Mouse (Mus musculus) stomach, embryonic 16.5 days (tissue): Measurements from ENCODE around the gene Unk. TPM values are rescaled to one million over a fixed set of nuclear protein-coding genes. Genes with fewer than 3 reads are reported as not detected.

ENCODE experiments used
- ATAC-seq: fragments of 200-750 bp; cut with Nextera tagmentation; 2 replicates; pipeline ENCODE4 v1.8.0; 2017; ENCODE audit warnings: moderate number of reproducible peaks, moderate TSS enrichment; ENCODE audit not compliant: insufficient read depth, low FRiP score
- H3K27ac ChIP-seq: fragments of 300-500 bp; sonication (generic); 2 replicates; pipeline ENCODE4 v1.5.1; 2014; ENCODE audit warnings: low read length
- H3K27me3 ChIP-seq: fragments of 300-500 bp; sonication (generic); 2 replicates; pipeline ENCODE4 v1.6.1; 2014; ENCODE audit warnings: low read length, control low read depth, mixed read lengths; ENCODE audit not compliant: control insufficient read depth, insufficient read depth
- H3K36me3 ChIP-seq: fragments of 300-500 bp; sonication (generic); 2 replicates; pipeline ENCODE4 v1.6.1; 2014; ENCODE audit warnings: low read length; ENCODE audit not compliant: control insufficient read depth, insufficient read depth
- H3K4me1 ChIP-seq: fragments of 300-500 bp; sonication (generic); 2 replicates; pipeline ENCODE4 v1.6.1; 2014; ENCODE audit warnings: low read length, control low read depth, mixed read lengths; ENCODE audit not compliant: control insufficient read depth, insufficient read depth
- H3K4me2 ChIP-seq: fragments of 300-500 bp; sonication (generic); 2 replicates; pipeline ENCODE4 v1.6.1; 2014; ENCODE audit warnings: low read depth, low read length, mixed read lengths
- H3K4me3 ChIP-seq: fragments of 300-500 bp; sonication (generic); replicated peaks from 2 replicates; pipeline ENCODE4 v1.5.1; 2014; ENCODE audit warnings: mild to moderate bottlenecking, low read length
- H3K9ac ChIP-seq: fragments of 300-500 bp; sonication (generic); 2 replicates; pipeline ENCODE4 v1.6.1; 2014; ENCODE audit warnings: low read length
- H3K9me3 ChIP-seq: fragments of 300-500 bp; sonication (generic); replicated peaks from 2 replicates; pipeline ENCODE4 v1.6.1; 2016; ENCODE audit warnings: low read length, control low read depth; ENCODE audit not compliant: control insufficient read depth
- WGBS: fragments of 180-500 bp; shearing (Covaris S2); extraction: QIAGEN DNeasy Blood & Tissue Kit; methylation state at CpG from one replicate; pipeline ENCODE4 v1.1.7; 2014; 5-methylcytosine and 5-hydroxymethylcytosine counted together
- polyA plus RNA-seq: library from polyadenylated mRNA; unstranded; fragments of >200 nt; fragmentation: Nextera tagmentation; extraction: Ambion mirVana; gene quantifications from 2 replicates; pipeline ENCODE4 v1.2.1, GENCODE M21; 2015

Unk gene
- polyA plus RNA-seq, 1 experiment from 2014 or later, result 26.4 TPM

- H3K27ac ChIP-seq, result peak within 1 kb of the TSS; percentile 95
- peak; percentile 83 for ATAC-seq
- peaks cover 17% of the 10 kb centered on the region for H3K36me3 ChIP-seq
- 52% methylated on average over 22 of the region's 22 CpGs for WGBS
- no peaks in the 10 kb centered on the region for H3K27me3 ChIP-seq
- H3K9ac ChIP-seq, result peak within 1 kb of the TSS; percentile 69
- peak within 1 kb of the TSS; percentile 39 for H3K4me3 ChIP-seq
- no peaks in the 10 kb centered on the region for H3K9me3 ChIP-seq
- peak within 1 kb of the TSS; percentile 46 for H3K4me2 ChIP-seq
- peaks cover 23% of the 10 kb centered on the region for H3K4me1 ChIP-seq
These were observed 47.5 kb downstream of the Unk start, which contains the start of gene Unc13d for GRCm38 (mm10) chr11:116077446-116078204. Gene Unc13d, minus strand, starts transcription at chr11:116077961.

- H3K36me3 ChIP-seq, result peaks cover 19% of the 10 kb centered on the region
- H3K27ac ChIP-seq, result peak overlapping the region; percentile 95
- no peaks in the 10 kb centered on the region for H3K9me3 ChIP-seq
- ATAC-seq, result peak; percentile 53
- peak overlapping the region; percentile 69 for H3K9ac ChIP-seq
- H3K4me3 ChIP-seq, result peak overlapping the region; percentile 39
- H3K4me2 ChIP-seq, result peak overlapping the region; percentile 46
- H3K27me3 ChIP-seq, result no peaks in the 10 kb centered on the region
- peaks cover 23% of the 10 kb centered on the region for H3K4me1 ChIP-seq
- WGBS, result 10% methylated on average over 16 of the region's 16 CpGs
These were observed 48.1 kb downstream of the Unk start for GRCm38 (mm10) chr11:116078221-116078620.

- H3K4me1 ChIP-seq, result peaks cover 23% of the 10 kb centered on the region
- H3K4me2 ChIP-seq, result no peak overlapping the region; the same call in 1 of the 2 replicates
- no peak overlapping the region for H3K4me3 ChIP-seq
- no peaks in the 10 kb centered on the region for H3K27me3 ChIP-seq
- no peak for ATAC-seq
- H3K27ac ChIP-seq, result peak overlapping the region; percentile 95
- 45% methylated on average over 10 of the region's 10 CpGs for WGBS
- H3K36me3 ChIP-seq, result peaks cover 25% of the 10 kb centered on the region
- no peaks in the 10 kb centered on the region for H3K9me3 ChIP-seq
- peak overlapping the region; percentile 43 for H3K9ac ChIP-seq
These were observed 48.7 kb downstream of the Unk start for GRCm38 (mm10) chr11:116078676-116079320.

GRCm38 (mm10) chr11:116079511-116079910 lies 49.4 kb downstream of the Unk start:
- Histone ChIP-seq H3K36me3 (peaks cover 27% of the 10 kb centered on the region), H3K4me3 (no peak overlapping the region), H3K9ac (no peak overlapping the region; the same call in 1 of the 2 replicates), H3K4me1 (peaks cover 27% of the 10 kb centered on the region), H3K9me3 (no peaks in the 10 kb centered on the region), H3K4me2 (no peak overlapping the region), H3K27me3 (no peaks in the 10 kb centered on the region), H3K27ac (no peak overlapping the region)
- WGBS, result 68% methylated on average over 10 of the region's 10 CpGs
- ATAC-seq, result no peak

GRCm38 (mm10) chr11:116081081-116081480 lies 51.0 kb downstream of the Unk start:
- no peaks in the 10 kb centered on the region for H3K9me3 ChIP-seq
- no peaks in the 10 kb centered on the region for H3K27me3 ChIP-seq
- H3K4me1 ChIP-seq, result peaks cover 37% of the 10 kb centered on the region
- no peak overlapping the region for H3K9ac ChIP-seq
- ATAC-seq, result no peak
- no peak overlapping the region for H3K4me3 ChIP-seq
- H3K36me3 ChIP-seq, result peaks cover 27% of the 10 kb centered on the region
- H3K27ac ChIP-seq, result no peak overlapping the region
- H3K4me2 ChIP-seq, result no peak overlapping the region
- WGBS, result 64% methylated on average over 6 of the region's 6 CpGs

- Histone ChIP-seq H3K27me3 (no peaks in the 10 kb centered on the region), H3K4me3 (no peak overlapping the region), H3K9ac (no peak overlapping the region), H3K4me2 (no peak overlapping the region), H3K9me3 (no peaks in the 10 kb centered on the region), H3K4me1 (peaks cover 37% of the 10 kb centered on the region), H3K27ac (no peak overlapping the region), H3K36me3 (peaks cover 27% of the 10 kb centered on the region)
- ATAC-seq, result no peak
- 90% methylated on average over 14 of the region's 14 CpGs for WGBS
These were observed 53.1 kb downstream of the Unk start for GRCm38 (mm10) chr11:116083096-116083672.

- Histone ChIP-seq H3K9ac (no peak overlapping the region), H3K4me1 (peaks cover 29% of the 10 kb centered on the region), H3K4me3 (no peak overlapping the region), H3K27ac (no peak overlapping the region), H3K4me2 (no peak overlapping the region), H3K36me3 (peaks cover 26% of the 10 kb centered on the region), H3K27me3 (no peaks in the 10 kb centered on the region), H3K9me3 (no peaks in the 10 kb centered on the region)
- no peak for ATAC-seq
- WGBS, result 73% methylated on average over 6 of the region's 6 CpGs
These were observed 54.0 kb downstream of the Unk start for GRCm38 (mm10) chr11:116084166-116084565.

GRCm38 (mm10) chr11:116086258-116087193 lies 56.4 kb downstream of the Unk start, which contains the start of gene Wbp2:
Gene Wbp2, minus strand, starts transcription at chr11:116086995.
- Histone ChIP-seq H3K36me3 (peaks cover 14% of the 10 kb centered on the region), H3K4me2 (peak within 1 kb of the TSS; percentile 62), H3K27ac (peak within 1 kb of the TSS; percentile 87), H3K4me3 (peak within 1 kb of the TSS; percentile 53), H3K27me3 (no peaks in the 10 kb centered on the region), H3K9me3 (no peaks in the 10 kb centered on the region), H3K9ac (peak within 1 kb of the TSS; percentile 73), H3K4me1 (peaks cover 25% of the 10 kb centered on the region)
- peak; percentile 96 for ATAC-seq
- WGBS, result 3% methylated on average over 40 of the region's 43 CpGs
